Mouse (Mus musculus): Measurements from ENCODE around the gene Zfp61. TPM values are rescaled to one million over a fixed set of nuclear protein-coding genes. Genes with fewer than 3 reads are reported as not detected.

Gene Zfp61
- total RNA-seq (2021) = 1 to 10 TPM; 7.0 to 9.6 TPM
- 2.0 and 2.6 TPM in 2 replicates for polyA plus RNA-seq (2012; rRNA removed)
- long read RNA-seq, transcript Zfp61-201 (7 exons, 2,480 nt) = major isoform, 5 of 7 reads
- long read RNA-seq, partial matches to known transcripts = 2 of 7 reads
- long read RNA-seq, other reads (novel, unspliced or antisense) = 0 of 7 reads

- peak; percentile 61 for DNase-seq
These were observed at the start of gene Zfp61 for GRCm38 (mm10) chr7:24300771-24301282. Gene Zfp61, minus strand, starts transcription at chr7:24301232.

- no peak for DNase-seq
These were observed 47.9 kb upstream of the Zfp61 start, which contains the start of gene Lypd5 for GRCm38 (mm10) chr7:24348896-24349295. Gene Lypd5, plus strand, starts transcription at chr7:24349196.

- DNase-seq = no peak
These were observed 45.4 kb upstream of the Zfp61 start for GRCm38 (mm10) chr7:24346444-24346843.

GRCm38 (mm10) chr7:24343701-24344272 is 42.8 kb upstream of the Zfp61 start:
- no peak for DNase-seq

GRCm38 (mm10) chr7:24338241-24338640 is 37.2 kb upstream of the Zfp61 start:
- DNase-seq = no peak

- DNase-seq = peak; percentile 60
These were observed 34.8 kb upstream of the Zfp61 start for GRCm38 (mm10) chr7:24335699-24336309.

GRCm38 (mm10) chr7:24333304-24333986 is 32.4 kb upstream of the Zfp61 start, which contains the start of gene Tescl:
Gene Tescl, minus strand, starts transcription at chr7:24333936.
- DNase-seq = no peak

GRCm38 (mm10) chr7:24327281-24327975 is 26.4 kb upstream of the Zfp61 start:
- no peak for DNase-seq

GRCm38 (mm10) chr7:24326273-24327135 is 25.5 kb upstream of the Zfp61 start:
- DNase-seq = no peak

GRCm38 (mm10) chr7:24325675-24326128 is 24.7 kb upstream of the Zfp61 start:
- no peak for DNase-seq

- DNase-seq = peak; percentile 8
These were observed 24.2 kb upstream of the Zfp61 start for GRCm38 (mm10) chr7:24325197-24325596.

GRCm38 (mm10) chr7:24322593-24322992 is 21.6 kb upstream of the Zfp61 start:
- DNase-seq = no peak

- no peak for DNase-seq
These were observed 17.9 kb upstream of the Zfp61 start for GRCm38 (mm10) chr7:24318942-24319341.

GRCm38 (mm10) chr7:24316567-24317092 is 15.6 kb upstream of the Zfp61 start, which contains the start of gene Zfp94:
Gene Zfp94, minus strand, starts transcription at chr7:24316666.
- DNase-seq = peak; percentile 97

GRCm38 (mm10) chr7:24315726-24316566 is 14.9 kb upstream of the Zfp61 start:
- DNase-seq = no peak

- peak; percentile 18 for DNase-seq
These were observed 1.1 kb downstream of the Zfp61 start for GRCm38 (mm10) chr7:24299823-24300481.

- DNase-seq = peak; percentile 85
These were observed 1.9 kb downstream of the Zfp61 start for GRCm38 (mm10) chr7:24298973-24299708.

GRCm38 (mm10) chr7:24298635-24298972 is 2.4 kb downstream of the Zfp61 start:
- DNase-seq = peak; percentile 15
